Mouse (Mus musculus) erythroblast, embryonic 14.5 days (primary cell): ENCODE measurements around the gene Sf3a1.

Experiments used
- GATA1 ChIP-seq: IDR thresholded peaks from 2 replicates; pipeline ENCODE4 v1.6.1; 2012; ENCODE audit warnings: low read length, inconsistent platforms, mixed read lengths
- TAL1 ChIP-seq: IDR thresholded peaks from 3 replicates; pipeline ENCODE4 v1.6.1; 2012; ENCODE audit warnings: low read length, inconsistent platforms, mixed read lengths

DNA sequence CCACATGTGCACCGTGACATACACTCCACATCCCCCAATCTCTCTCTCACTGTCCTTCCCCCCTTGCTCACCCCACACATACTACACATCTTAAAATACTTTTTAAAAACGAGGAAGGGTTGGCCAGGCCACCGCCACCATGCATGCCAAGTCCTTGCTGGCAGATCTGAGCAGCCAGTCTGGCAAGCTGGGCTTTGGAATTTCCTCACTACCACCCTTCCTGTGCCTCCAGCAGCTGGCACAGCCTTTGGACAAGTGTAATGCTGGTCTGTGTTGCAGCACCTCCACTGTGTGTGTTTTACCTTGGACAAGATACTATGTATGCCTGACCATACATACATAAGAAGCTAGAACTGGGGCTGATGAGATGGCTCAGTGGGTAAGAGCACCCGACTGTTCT lies 46.7 kb upstream of the Sf3a1 start:
- no peak for TF ChIP-seq TAL1
- TF ChIP-seq GATA1: no peak
